Mouse (Mus musculus) layer of hippocampus, adult 18-20 months (tissue): Measurements from ENCODE around the gene 6030408B16Rik. TPM values are rescaled to one million over a fixed set of nuclear protein-coding genes. Genes with fewer than 3 reads are reported as not detected.

Experiments
- DNase-seq, 2 experiments: peaks; one replicate each; pipeline ENCODE4 v3.0.0; 2022; ENCODE audit warnings: low spot score in 2 of 2
- total RNA-seq, 2 experiments: library from RNA; stranded (reverse); gene quantifications; 2 replicates each; pipeline ENCODE4 v1.2.3; 2021

Gene 6030408B16Rik
- total RNA-seq, 2 experiments from 2014 or later: 0.27 to 0.66 TPM

DNA sequence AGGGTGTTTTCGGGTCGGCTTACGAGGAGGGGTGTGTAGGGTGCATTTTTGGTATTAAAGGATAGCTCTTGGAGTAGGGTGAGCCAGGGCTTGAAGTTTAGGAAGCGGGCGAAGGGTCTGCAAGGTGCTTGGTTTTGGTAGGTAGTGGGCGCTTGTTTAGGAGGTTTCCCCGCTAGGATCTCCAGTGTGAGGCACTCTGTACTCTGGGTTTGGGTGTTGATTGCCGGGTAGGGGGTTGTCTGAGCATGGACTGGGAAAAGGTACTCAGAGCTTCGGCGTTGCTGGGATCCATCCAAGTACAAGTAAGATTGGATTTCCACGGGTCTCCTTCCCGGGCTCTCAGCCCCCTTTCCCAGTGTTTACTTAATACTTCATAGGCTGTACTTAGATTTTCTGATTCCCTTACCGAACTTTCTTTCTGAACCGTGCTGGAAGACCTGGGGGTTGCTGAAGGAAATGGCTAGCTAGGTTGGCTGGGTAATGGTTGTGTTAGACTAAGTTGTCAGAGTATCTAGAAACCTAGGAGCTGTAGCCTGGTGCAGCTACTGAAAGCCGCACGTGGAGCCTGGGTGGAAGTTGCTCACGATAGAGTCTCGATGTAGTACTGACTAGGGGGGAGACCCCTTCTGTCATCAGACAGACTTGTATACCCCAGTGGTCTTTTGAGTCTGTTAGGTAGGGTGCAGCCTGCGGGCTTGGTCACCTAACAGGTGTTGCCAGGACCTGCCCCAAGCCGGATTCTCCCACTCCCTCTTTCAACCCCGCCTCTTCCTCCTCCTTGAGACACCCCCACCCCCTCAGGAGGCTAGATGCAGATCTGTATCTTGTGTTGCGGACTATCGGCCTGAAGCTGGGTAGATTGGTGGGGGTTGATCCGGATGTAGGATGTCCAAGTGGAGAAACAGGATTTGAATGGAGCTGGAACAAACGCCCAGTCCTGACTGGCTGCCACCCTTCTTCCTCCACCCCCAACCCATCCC, 25.7 kb upstream of the 6030408B16Rik start:
- DNase-seq: no peak

DNA sequence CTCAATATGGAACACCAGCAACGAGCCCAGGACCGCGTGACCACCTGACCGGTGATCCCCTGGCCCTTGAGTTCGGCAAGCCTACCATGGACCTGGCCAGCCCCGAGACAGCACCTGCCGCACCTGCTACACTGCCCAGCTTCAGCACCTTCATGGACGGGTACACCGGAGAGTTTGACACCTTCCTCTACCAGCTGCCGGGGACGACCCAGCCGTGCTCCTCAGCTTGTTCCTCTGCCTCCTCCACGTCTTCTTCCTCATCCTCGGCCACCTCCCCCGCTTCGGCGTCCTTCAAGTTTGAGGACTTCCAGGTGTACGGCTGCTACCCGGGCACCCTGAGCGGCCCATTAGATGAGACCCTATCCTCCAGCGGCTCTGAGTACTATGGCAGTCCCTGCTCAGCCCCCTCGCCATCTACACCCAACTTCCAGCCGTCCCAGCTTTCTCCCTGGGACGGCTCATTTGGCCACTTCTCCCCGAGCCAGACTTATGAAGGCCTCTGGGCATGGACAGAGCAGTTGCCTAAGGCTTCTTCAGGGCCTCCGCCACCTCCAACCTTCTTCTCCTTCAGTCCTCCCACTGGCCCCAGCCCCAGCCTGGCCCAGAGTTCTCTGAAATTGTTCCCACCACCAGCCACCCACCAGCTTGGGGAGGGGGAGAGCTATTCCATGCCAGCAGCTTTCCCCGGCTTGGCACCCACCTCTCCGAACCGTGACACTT, 22.8 kb upstream of the 6030408B16Rik start:
- no peak for DNase-seq

DNA sequence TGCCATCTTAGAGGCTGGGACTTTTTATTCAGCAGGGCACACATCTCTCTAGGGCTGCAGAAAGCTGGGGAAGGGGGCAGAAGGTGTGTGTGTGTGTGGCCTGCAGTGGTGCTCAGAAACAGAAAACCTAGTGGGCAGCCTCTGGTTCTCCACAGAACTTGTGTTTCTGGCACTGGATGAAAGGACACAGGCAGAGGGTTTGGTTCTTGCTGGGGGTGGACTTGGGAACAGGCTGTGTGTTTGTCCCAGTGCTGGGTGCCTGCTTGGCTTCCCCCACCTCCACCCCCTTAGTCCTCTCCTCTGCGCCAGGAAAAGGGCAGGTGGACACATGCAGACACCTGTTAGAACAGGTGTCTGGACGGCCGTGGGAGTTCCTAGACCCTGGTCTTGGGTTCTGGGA, 21.9 kb upstream of the 6030408B16Rik start:
- no peak for DNase-seq

DNA sequence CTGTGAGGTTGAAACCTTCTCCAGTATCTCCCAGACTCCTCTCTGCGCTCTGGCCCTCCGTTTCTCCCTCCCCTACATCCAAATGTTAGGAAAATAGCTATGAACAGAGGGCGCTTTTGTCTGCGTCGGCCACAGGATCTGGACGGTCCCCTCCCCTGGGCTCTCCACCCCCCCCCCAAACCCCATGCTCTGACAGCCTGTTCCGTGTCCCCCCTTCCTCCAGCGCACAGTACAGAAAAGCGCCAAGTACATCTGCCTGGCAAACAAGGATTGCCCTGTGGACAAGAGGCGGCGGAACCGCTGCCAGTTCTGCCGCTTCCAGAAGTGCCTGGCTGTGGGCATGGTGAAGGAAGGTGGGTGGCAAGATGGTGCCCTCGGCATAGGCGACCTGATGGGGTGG, 21.5 kb upstream of the 6030408B16Rik start:
- peak in 1 of 2 experiments; percentile 57 for DNase-seq

DNA sequence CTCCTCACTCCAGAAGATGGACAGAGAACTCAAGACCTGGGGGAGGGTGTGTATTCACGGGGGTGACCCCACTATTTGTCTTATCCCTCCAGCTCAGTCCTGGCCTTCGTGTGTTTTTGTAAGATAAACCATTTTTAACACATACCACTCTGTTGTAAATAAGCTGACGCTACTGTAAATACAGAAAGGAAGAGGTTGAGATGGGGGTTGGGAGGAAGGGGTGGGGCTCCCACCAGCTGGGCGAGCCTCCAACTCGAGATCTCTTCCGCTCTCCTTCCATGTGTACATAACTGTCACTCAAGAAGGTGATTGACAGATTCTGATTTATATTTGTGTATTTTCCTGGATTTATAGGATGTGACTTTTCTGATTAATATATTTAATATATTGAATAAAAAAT, 18.6 kb upstream of the 6030408B16Rik start:
- DNase-seq: no peak

DNA sequence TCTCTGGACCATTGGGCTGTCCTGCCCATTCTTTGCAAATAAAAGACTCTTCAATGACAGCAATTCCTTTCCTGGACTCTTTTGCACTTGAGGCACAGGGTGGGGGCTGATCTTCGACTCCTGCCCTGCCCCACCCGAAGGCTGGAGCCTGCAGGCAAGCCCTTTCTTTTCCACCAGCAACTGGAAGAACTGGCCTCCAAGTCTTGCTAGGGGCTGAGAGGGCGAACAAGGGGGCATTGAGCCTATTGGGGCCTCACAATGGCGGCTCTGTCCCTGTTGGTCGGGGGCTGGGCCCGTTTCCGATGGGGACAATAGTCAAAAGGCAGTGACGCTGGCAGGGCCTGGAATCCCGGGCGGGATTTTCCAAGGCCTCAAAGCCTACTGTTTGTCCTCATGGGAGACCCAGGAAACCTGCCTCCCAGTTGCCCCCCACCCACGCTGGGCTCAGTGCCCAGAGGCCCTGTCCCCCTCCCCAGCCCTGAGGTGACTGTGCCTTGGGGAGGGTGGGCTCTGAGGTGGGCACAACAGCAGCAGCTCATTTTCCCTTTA, 15.6 kb upstream of the 6030408B16Rik start:
- DNase-seq: peak in 1 of 2 experiments; percentile 66

DNA sequence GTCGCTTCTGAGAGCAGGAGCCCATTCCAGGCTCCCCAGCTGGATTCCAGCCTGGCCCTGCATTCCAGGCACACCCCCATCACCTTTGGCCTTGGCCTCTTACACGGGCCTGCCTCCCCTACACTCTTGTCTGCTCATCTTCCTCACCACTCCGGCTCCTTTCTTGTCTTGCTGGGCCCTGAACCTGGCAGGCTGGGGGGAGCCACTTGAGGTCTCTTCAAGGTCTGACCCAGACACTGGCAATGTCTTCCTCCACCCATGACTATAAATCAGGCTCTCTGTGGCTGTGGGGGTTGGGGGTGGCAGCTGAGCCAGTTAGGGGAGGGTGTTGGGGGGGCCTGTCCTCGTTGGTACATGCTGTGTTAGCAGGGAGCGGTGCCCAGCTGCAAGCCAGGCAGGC, 14.4 kb upstream of the 6030408B16Rik start:
- DNase-seq: no peak

DNA sequence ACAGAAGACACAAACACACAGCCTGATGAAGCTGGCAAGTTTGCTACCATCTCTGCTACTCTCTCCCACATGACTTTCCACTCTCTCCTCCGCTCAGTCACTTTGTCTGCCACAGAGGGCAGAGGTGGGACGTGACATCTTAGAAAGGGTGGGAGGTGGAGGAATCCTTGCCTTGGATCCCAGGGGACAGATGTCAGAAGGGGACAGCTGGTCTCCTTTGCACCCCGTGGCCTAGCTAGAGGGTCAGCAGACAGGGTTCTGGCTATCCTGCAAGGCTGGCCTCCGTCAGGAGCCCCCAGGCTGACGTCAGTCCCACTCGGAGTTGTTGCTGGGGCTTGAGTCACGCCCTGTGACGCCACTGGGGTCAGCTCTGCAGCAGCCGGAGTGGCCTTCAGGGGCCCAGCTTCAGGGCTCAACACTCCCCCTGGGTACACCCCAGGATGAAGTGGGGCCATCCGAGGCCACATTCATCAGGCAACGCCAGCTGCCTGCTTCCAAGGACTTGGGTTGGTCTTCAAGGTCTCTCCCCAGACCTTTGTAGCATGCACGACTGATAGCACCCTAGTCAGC, 13.5 kb upstream of the 6030408B16Rik start:
- DNase-seq: no peak

DNA sequence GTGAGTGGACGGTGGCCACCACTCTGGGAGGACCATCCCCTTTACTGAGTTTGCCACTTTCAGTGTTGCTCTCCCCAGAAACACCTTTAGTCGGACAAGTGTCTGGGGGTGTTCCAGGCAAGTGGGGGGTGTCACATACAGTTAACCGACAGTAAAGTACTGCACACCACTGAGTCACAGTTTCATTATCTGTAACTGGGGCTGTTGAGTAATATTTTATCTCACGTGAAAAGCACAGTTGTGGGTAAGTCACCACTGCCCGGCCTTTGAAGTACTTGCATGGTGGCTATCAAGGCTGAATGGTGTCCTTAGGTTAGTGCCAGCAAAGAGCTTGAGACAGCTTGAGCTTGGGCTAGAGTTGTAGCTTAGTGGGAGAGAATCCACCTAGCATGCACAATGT, 10.5 kb upstream of the 6030408B16Rik start:
- no peak for DNase-seq

DNA sequence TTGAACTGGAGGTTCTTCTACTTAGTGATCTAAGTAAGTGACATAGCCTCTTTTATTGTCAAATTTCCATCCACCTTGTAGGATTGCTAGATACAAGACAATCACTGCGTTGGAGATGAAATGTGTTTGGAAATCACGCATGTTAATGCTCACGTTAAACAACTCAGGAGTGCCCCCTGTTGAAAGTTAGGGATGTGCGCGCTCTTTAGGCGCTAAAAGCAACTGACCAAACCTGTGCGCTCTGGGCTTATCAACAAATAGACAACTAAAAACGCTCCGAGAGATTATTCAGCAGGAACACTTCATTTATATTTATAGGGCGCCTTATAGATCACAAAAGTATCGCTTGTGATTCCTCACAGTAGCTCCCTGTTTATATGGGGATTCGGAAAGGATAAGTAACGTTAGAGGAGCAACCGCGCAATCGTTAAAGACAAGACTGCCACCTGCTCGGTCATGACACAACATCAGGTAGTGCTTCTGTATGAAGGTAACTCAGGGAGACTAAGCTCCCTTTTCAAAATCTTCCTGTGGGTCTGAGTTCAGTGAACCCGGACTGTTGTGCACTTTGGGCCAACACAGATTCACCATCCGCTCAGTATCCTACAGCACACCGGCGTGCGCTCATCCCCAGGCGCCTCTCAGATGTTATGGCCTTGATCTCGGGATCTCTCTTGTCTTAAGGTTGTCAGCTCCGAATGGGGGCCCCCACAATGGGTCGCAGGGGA, 9.7 kb upstream of the 6030408B16Rik start:
- peak; percentile 48 to 83 for DNase-seq

DNA sequence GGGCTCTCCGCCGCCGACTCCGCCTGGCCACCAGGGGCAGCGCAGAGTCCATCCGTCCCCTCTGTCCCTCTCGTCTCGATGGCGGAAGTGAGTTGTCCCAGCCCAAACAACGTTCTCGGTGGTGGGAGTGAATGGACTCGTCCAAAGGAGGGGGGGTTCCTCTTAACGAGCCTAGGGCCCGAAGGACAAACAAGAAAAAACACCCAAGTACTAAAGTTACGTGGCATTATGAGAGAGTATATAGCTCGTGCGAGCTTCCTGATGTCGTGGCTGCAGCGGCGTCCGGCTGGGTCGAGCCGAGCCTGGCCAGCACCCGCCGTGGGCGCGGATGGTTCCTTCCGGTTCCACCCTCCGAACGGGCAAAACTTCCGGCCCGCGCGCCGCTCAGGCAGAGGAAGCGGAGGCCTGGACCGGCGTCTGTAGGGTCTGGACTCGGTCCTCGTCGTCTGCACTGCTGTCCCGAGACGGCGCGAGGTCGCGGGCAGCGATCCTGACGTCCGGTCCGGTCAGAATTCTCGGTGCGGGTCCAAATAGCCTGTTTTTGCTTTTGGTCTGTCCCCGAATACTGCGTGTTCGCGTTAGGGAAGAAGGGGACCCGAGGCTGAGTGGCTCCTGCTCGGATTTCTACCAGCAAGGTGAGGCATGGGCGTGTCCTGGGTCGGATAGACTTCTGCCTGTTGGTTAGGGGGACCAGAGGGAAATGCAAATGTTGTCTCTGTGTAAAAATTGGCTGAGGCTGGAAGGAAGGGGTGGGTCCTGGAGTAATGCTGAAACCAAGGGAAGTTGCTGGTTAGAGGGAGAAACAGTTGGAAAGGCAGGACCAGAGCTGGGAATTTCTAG, 8.9 kb upstream of the 6030408B16Rik start, which contains the start of gene Atg101:
Atg101 (plus strand) TSS at position 362 of the 840 bp plus-strand sequence.
- peak; percentile 83 to 92 for DNase-seq

DNA sequence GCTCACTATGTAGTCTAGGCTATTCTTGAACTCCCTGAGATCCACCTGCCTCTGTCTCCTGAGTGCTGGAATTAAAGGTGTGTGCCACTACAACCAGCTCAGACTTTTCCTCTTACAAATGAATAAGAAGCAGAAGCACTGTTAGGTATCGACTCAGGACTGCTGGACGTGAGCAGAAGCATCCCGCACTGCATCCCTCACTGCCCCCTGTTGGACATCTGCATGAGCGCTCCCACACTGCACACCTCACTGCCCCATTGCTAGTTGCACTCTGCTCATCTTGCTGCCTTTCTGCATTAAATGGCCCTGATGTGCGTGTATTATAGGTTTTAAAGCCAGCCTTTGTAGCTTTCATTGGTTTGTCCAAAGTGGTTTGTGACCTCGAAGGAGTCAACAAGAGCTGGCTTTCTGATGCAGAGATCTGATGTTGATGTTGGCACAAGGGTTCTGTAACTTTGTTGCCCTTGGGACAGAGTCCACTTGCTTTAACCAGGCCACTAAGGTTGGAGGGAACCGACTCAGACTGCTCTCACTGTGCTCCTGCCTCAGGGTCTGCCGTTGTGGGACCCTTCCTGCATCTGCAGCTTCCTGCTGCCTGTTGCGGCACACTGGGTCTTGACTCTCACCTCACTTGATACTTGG, 6.8 kb upstream of the 6030408B16Rik start:
- DNase-seq: no peak

DNA sequence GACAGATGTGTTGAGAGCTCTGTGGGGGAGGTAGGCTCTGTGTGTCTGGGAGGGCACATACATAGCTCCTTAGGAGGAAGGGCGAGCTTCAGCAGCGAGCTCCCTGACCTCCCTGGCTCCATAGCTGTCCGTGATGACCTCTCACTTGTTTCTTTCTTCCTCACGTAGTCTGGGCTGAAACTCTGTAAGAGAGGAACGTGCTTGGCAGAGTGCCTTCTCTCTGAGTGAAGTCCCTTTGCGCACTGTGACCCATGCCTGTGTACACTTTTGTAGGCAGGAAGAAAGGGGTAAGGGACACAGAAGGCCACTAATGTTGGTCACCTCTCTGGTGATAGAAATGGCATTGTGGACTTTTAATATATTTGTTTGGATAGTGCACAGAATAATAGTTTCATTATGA, 5.7 kb upstream of the 6030408B16Rik start:
- DNase-seq: no peak

DNA sequence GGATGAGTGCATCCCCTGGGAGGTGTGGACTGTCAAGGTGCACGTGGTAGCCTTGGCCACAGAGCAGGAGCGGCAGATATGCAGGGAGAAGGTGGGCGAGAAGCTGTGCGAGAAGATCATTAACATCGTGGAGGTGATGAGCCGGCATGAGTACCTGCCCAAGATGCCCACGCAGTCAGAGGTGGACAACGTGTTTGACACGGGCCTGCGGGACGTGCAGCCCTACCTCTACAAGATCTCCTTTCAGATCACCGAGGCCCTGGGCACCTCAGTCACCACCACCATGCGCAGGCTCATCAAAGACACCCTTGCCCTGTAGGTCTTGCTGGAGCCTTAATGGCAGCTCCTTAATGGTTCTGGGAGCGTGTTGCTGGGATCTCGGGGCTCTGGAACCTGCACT, 2.7 kb upstream of the 6030408B16Rik start:
- DNase-seq: no peak

DNA sequence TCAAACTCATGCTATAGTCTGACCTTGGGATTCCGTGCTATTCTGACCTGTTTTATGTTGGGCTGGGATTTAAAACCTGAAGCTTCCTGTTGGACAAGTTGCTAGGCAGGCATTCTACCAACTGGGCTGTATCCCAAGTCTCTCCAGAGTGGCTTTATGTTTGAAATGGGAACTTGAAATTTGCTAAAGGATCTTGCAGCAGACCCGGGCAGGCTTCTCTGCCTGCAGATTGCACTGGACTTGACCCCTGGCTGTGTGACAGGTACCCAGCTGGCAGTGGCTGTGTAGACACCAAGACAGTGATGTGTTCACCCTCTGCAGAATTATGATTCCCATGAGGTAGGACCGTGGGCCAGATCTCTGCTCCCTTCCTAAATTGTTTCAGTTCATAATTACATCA, 1.0 kb upstream of the 6030408B16Rik start:
- DNase-seq: no peak

DNA sequence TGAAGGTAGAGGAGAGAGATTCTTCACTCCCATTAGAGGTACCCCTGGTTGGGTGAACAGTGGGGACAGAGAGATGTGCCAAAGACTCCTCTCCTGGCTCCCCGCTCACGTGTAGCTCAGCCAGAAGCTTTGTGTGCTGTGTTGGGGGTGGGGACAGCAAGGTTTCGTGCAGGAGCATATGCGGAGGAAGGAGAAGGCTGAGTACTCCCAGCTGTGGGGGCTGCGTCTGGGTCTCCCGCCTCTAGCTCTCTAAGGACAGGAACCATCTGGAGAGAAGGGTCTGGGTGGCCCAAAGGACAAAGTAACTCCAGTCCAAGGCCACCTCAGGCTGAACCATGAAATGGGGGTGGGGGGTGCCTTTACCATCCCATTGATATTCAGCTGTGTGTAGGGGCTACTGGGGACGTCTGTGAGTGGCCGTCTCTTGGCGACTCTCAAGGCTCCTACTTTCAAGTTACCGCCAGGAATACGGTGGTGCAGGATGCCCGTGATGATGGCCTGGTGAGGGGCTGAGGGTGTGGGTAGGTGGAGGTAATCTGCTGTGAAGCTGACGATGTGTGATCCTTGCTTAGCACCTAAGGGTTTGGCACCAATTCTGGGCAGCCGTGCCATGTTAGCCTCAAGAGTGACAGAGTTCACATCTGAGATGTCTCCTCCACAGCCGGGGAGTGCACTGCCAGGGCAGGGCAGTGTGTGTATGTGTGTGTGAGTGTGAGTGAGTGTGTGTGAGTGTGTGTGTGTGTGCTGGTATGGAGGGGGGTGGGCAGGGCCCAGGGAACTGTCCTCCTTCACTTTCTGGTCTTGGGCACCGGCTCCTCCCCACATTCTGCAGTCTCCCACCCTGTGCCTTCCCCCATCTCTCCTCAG, 1.2 kb downstream of the 6030408B16Rik start:
- DNase-seq: no peak

DNA sequence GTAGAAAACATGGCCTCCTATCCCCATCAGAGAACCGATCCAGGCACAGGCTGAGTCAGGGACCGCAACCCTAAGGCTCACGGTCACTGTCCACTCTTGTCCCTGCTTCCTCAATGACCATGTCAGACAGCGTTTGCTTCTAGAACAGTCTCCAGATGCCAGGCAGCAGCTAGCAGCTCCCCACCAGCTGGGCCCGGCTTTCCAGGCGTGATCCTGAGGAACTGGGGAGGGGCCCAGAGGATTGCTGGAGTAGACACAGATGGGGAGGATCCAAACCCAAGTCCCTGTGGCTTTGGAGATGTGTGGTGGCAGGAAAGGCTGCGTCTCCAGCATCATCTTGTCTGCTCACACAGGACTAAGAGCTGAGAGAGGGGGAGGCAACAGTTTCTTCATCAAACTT, 2.1 kb downstream of the 6030408B16Rik start:
- DNase-seq: no peak

DNA sequence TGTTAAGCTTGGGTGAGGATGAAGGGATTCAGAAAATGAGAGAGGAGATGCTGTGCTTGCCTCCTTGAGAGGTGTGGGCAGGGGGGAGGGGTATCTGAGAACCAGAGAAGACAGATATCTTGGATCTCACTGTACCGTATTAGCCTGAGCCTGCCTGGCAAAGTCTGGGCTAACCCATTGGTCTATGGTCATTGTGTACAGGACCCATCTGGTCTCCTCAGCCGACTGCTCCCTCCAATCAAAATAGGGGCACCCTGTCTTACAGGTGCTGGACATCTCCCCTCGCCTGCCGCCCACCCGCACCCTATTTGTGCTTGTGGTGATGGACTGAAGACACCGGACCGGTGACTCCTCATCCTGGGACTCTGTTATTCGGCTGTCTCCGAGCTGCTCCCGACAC, 2.6 kb downstream of the 6030408B16Rik start:
- DNase-seq: no peak
